9 mouse cellular contexts compared by ENCODE assay signal in genomic region chr12:64937493-64937892, GRCm38 (mm10). TPM values are rescaled to one million over a fixed set of nuclear protein-coding genes. Genes with fewer than 3 reads are reported as not detected.
DNase-seq lines count a peak whose midpoint lies in the region; ATAC-seq lines count a peak whose summit lies in the region.
"Had no signal": no experiment of that assay in that cellular context is flagged by ENCODE, and none has a peak within 500 bp of the region (broad histone marks: within the 10 kb centered on the region; RNA-seq: fewer than 3 reads in every experiment).

No protein-coding gene starts in this region.

- no peaks in the 10 kb centered on the region for H3K27me3 ChIP-seq in forebrain, embryonic 12.5 days

- no peak overlapping the region for H3K4me3 ChIP-seq in forebrain, embryonic 12.5 days (replicated peaks)

- peak; percentile 7 for DNase-seq in embryo, embryonic 10 days (ENCODE audit: low spot score)
- DNase-seq in embryo, embryonic 9.5 days (ENCODE audit: extremely low spot score) = no peak
- DNase-seq in urinary bladder, postnatal 14 days (ENCODE audit: low spot score) = peak; percentile 7
- no peak for DNase-seq in urinary bladder, postnatal 10 days (ENCODE audit: low spot score)
- DNase-seq in kidney, postnatal 36 days = peak; percentile 31 to 73
- DNase-seq in spleen, postnatal 4 days (ENCODE audit: low spot score in 2 of 2) = no peak
- DNase-seq in left cerebral cortex, postnatal 10 days (ENCODE audit: extremely low spot score in 1 of 2, low spot score in 2 of 2) = no peak
- DNase-seq: embryo, embryonic 11 days had no signal

- no peaks in the 10 kb centered on the region for H3K4me1 ChIP-seq in forebrain, embryonic 12.5 days

- intact Hi-C loops in left cerebral cortex, postnatal 10 days (cut with DNase I) = no loop called here

- ATAC-seq in forebrain, embryonic 12.5 days (ENCODE audit: low FRiP score) = no peak

- no peak overlapping the region for H3K9ac ChIP-seq in forebrain, embryonic 12.5 days

- H3K4me2 ChIP-seq in forebrain, embryonic 12.5 days = no peak overlapping the region

- no peak overlapping the region for H3K27ac ChIP-seq in forebrain, embryonic 12.5 days

- 90% methylated on average over 2 of the region's 2 CpGs for WGBS in forebrain, embryonic 12.5 days

- 0 out of 2 replicates have a peak, but pooled peaks cover 2% of the 10 kb centered on the region for H3K36me3 ChIP-seq in forebrain, embryonic 12.5 days (replicated peaks)

- no peaks in the 10 kb centered on the region for H3K9me3 ChIP-seq in forebrain, embryonic 12.5 days

RNA-seq across cellular contexts. Expression of gene Gm527, which starts 19.8 kb away (rescaled TPM):
- 10 to 100 TPM; 11.0 to 14.8 TPM for total RNA-seq in left cerebral cortex, postnatal 10 days (2021)
- polyA plus RNA-seq in forebrain, embryonic 12.5 days (2016; fragmentation: Nextera tagmentation; extraction: Ambion mirVana) = 2.7 and 3.4 TPM in 2 replicates

RNA-seq across cellular contexts. Expression of gene Klhl28, which starts 27.8 kb away (rescaled TPM):
- 10 to 100 TPM; 23.3 to 24.4 TPM for total RNA-seq in left cerebral cortex, postnatal 10 days (2021)
- polyA plus RNA-seq in forebrain, embryonic 12.5 days (2016; fragmentation: Nextera tagmentation; extraction: Ambion mirVana) = 17.6 and 19.9 TPM in 2 replicates

RNA-seq across cellular contexts. Expression of gene Togaram1, which starts 28.1 kb away (rescaled TPM):
- total RNA-seq in left cerebral cortex, postnatal 10 days (2021) = 10 to 100 TPM; 39.1 to 39.4 TPM
- polyA plus RNA-seq in forebrain, embryonic 12.5 days (2016; fragmentation: Nextera tagmentation; extraction: Ambion mirVana) = 31.4 and 32.4 TPM in 2 replicates

Comparison
In these comparisons a context has a peak if more than half of its experiments do, and no peak if none do; other contexts are left out.
1. DNase-seq: peak in embryo, embryonic 10 days (single experiment), urinary bladder, postnatal 14 days (single experiment) and kidney, postnatal 36 days (2 of 2); none in embryo, embryonic 9.5 days (single experiment), urinary bladder, postnatal 10 days (single experiment), spleen, postnatal 4 days (0 of 2) and left cerebral cortex, postnatal 10 days (0 of 2).